Mouse (Mus musculus): ENCODE data around the gene Speer4d. TPM values are rescaled to one million over a fixed set of nuclear protein-coding genes. Genes with fewer than 3 reads are reported as not detected.
A peak's percentile ranks its signal among the peaks of the same experiment; 100 is the strongest.
"Not testable (repeated sequence)": the region's sequence is repeated elsewhere in the genome, so short reads cannot be mapped to it uniquely, and the experiment has no call there.

The Speer4d gene
- total RNA-seq (2021): not detected

DNA sequence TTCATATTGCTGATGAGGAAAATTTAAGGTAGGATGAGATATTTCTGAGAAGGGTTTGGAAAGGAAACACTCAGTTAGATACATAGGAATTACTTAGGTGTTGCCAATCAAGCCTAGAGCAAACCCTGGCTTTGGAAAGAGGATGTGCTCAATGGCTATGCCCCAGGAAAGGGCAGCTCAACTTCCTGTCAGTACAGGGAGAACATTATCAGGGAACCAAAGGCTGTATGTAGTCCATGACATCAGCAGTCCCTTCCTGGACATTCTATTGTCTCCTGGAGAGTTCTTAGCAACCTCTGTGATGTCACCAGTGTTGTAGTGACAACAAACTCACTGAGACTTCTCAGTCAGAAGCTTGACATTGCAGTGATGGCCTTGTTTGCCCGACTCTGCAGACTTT, at the start of gene Speer4d:
Gene Speer4d, plus strand, starts transcription at position 301 of the 400 bp plus-strand sequence.
- not testable (repeated sequence) for DNase-seq

DNA sequence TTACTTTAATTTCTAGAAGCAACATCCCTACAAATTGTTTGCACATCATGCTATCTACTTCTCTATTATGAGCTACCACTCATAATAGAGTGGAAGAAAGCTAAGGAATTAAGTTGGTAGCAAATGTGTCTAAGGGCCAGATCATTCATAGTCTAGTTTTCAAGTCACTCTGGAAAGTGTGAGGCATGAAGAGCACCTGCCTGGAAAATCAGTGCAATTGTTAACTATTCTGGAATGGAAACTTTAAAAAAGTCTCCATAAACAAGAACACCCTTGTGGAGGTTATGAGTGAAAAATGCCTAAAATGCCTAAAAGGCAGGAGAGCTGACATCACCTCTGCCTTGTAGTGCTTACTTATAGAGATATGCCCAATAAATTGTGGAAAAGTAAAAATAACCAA, 45.1 kb upstream of the Speer4d start:
- not testable (repeated sequence) for DNase-seq

DNA sequence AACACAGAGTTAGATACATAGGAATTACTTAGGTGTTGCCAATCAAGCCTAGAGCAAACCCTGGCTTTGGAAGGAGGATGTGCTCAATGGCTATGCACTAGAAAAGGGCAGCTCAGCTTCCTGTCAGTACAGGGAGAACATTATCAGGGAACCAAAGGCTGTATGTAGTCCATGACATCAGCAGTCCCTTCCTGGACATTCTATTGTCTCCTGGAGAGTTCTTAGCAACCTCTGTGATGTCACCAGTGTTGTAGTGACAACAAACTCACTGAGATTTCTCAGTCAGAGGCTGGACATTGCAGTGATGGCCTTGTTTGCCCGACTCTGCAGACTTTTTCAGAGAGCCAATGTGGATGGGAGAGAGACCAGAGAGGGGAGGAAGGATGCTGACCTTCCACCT, 41.8 kb upstream of the Speer4d start, which contains the start of gene Gm21083:
Gene Gm21083, plus strand, starts transcription at position 301 of the 400 bp plus-strand sequence.
- not testable (repeated sequence) for DNase-seq

DNA sequence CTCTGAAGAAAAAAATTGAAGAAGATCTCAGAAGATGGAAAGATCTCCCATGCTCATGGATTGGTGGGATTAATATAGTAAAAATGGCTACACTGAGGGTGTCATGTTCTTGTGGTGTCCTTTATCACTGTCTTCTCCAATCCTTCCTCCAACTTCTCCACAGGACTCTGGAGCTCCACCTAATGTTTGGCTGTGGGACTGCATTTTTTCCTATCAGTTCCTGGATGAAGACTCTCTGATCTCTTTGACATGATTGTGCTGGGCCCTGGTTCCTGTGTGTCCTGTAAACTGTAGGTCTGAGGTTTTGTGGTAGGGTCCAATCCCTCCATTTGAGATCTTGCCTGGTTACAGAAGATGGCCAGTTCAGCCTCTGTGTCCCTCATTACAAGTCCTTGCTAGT, 32.5 kb upstream of the Speer4d start:
- DNase-seq: peak; percentile 37

DNA sequence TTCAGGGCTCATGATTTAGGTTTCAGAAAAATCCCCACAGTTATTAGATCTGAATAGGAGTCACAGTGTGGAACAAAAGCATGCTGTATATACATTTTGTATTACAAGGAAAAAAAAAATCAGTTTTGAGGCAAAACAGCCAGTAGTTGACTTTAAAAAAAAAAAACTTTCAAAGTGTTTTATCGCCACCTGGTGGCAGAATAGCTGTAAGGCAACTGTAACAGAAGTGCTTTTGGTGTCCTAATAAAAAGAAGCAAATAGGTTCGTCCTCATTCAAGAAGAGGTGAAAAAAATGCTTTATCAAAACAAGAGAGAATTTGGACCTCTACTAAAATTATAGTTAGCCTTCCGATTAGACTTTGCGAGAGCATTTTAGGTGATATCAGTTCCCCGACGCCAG, 30.6 kb upstream of the Speer4d start:
- peak; percentile 15 for DNase-seq

DNA sequence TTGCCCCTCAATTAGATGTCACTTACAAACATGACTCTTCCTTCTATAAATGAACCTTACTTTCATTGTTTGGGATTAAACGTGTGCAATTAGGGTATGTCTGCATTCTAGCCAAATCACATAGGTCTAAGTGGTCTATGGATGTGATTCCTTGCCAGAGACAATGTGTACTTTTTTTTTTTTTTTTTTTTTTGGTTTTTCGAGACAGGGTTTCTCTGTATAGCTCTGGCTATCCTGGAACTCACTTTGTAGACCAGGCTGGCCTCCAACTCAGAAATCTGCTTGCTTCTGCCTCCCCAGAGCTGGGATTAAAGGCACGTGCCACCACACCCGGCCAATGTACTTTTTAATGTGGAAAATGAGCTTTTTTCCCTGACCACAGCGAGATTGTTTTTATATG, 28.2 kb upstream of the Speer4d start:
- not testable (repeated sequence) for DNase-seq

DNA sequence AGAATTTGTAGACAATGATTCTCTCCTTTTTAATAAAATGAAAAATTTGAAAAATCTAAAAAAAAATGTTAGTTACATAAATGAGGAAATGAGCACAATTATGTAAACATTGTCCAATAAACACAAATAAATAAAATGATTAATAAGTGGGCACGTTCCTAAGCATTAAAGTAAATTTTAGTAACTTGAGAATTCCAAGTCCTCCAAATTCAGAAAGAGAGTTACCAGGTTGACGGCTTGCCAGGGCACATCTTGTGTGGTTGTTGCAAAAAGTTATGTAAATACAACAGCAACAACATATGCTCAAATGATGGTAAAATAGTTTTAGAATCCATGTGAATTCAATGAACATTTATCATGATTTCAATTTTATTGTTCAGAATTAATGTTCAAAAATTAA, 27.3 kb upstream of the Speer4d start:
- DNase-seq: not testable (repeated sequence)

DNA sequence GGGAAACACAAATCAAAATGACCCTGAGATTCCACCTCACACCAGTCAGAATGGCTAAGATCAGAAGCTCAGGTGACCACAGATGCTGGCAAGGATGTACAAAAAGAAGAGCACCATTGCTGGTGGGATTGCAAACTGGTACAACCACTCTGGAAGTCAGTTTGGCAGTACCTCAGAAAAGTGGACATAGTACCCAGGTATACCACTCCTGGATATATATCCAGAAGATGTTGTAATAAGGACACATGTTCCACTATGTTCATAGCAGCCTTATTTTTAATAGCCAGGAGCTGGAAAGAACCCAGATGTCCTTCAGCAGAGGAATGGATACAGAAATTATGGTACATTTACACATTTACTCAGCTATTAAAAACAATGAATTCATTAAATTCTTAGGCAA, 20.0 kb upstream of the Speer4d start:
- not testable (repeated sequence) for DNase-seq

DNA sequence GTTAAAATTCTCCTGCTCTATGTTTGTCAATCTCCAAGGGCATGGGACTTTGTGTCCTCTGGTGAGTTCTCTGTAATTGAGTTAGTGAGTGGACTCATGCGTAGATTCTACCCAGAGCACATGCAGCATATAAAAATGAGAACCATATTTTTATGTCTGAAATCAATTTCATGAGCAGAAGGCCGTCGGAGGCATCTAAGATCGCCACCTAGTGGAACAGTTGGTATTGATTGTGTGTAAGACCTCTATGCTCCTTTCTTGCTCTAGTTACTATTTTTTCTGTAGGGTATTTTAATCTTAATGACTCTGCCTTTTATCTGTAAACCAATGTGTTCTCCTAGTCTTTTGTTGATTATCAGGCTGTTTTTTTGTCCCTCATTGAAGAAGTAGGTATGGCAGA, 18.5 kb upstream of the Speer4d start:
- peak; percentile 11 for DNase-seq

DNA sequence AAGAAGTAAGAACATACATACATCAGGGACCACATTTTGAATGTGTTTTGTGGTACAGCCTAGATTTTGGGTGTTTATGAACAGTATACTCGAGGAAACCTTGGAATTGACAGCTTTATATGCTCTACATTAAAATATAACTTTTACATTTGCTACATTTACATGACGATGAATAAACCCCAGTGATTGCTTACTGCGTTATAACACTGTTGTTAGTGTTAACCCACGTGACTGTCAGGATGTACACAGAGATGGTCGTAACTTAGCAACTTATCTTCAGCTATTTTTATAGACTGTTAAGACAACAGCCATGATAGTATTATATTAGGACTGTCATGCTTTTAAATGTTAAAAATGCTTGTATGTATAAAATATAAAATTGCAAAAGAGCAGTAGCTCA, 17.4 kb upstream of the Speer4d start:
- DNase-seq: not testable (repeated sequence)

DNA sequence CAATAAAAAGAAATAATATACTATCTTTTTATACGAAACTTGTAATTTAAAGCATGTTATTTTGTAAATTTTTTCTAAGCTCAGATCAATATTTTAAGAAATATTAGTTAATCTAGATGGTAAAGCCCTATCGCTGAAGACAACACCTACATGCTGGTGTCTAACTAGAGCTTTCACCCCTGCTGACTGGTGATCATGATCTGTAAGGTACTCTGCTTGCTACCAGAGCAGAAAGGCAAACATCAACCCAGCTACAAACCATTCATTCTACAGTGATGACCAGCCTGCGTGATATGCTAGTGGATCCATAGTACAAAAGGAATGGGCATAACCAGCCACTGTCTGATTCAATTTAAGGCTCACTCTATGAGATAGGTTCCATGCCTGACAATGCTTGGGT, 16.9 kb upstream of the Speer4d start:
- DNase-seq: not testable (repeated sequence)

DNA sequence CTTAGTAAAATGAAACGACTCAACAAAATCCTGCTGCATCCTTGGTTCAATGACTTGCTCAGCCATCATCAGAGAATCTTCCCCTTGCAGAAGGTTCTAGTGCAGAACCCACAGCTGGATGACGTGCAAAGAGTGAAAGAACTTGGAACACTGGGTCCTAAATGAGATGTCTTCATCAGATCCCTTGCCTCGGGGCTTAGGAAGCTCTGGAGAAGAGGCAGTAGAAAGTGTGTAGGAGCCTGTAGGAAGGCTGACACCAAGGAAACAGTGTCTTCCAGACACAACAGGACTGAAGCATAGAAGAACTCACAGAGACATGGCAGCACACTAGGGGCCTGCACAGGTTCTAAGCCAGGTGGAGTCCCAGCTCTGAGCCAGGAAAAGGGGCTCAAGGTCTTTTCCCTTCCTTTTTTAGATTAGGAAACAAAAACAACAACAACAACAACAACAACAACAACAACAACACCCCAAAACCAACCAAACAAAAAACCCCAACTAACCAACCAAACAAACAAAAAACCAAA, 16.4 kb upstream of the Speer4d start:
- DNase-seq: not testable (repeated sequence)

DNA sequence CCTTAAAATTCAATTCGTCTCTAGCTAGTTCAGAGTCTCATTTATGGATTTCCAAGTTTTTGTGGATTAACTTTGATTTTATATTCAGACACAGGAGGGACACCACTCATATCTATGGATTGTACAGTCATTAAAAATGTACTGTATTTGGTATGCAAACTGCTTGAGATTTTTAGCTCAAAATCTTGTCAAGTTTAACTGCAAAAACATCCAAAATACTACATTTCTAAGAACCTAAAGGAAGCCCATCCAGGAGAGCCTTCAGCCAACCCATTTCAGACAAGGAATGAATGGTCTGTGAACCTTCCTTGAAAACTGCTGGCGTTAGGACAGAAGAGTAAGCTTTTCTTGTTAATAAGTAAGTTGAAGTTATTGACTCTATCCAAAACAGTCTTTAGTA, 15.9 kb upstream of the Speer4d start:
- not testable (repeated sequence) for DNase-seq

DNA sequence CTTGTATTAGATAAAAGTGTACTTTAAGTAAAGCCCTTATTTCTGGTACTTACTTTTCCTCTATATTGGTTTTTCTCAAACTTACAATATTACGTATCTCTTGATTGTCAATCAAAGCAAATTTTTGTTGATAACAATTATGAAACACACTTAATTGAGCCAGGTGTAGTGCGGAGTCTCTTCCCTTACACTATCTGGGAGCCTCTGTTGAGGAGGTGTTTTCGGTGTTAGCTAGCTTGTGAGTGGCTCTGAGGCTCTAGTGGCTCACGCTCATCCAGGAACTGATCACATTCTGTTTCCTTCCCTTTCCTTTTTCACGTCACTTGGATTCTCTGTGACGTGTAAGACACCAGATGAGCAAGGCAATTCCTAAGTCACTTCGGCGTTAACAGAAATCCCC, 15.3 kb upstream of the Speer4d start:
- not testable (repeated sequence) for DNase-seq

DNA sequence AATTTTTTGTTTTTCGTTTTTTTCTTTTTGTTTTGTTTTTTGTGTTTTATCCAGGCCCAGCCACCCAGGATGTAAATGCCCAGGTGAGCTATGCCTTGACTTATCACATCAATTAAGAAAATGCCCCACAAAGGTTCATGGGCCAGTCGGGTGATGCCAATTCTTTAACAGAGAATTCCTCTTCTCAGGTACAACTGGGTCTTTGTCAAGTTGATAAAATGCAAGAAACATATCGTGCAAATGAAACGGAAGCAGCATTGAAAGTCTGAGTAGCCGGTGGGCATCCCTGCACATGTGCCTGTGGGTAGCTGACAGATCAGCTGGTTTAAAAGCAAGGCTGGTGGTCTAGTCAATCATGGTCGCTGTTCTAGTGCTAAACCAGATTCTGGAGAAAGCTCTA, 12.2 kb upstream of the Speer4d start:
- DNase-seq: not testable (repeated sequence)

DNA sequence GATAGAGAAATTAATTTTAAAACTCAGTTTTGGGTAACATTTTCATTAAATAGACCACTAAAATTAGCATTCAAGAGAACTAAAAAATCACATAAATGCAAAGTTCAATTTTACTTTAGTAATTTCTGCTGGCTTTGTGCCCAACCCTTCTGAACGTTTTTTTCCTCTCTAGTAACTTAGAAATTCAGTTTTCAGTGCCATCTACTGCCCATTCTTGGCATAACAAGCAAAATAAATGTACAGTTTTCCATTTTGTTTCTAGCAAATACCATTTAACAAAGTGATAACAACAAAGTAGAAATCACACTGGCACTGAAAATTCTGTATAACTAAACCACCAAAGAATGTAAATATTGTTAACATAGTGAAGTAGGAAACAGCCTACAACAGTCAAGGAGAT, 8.2 kb upstream of the Speer4d start:
- DNase-seq: not testable (repeated sequence)

DNA sequence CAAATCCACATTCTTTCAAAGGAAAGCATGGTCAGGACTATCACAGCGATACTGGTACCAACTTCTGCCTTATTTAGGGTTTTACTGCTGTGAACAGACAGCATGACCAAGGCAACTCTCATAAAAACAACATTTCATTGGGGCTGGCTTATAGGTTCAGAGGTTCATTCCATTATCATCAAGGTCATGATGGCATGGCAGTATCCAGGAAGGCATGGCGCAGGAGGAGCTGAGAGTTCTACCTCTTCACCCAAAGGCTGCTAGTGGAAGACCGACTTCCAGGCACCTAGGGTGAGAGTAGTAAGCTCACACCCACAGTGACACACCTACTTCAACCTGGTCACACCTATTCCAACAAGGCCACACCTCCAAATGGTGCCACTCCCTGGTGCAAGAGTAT, 2.7 kb upstream of the Speer4d start:
- not testable (repeated sequence) for DNase-seq

DNA sequence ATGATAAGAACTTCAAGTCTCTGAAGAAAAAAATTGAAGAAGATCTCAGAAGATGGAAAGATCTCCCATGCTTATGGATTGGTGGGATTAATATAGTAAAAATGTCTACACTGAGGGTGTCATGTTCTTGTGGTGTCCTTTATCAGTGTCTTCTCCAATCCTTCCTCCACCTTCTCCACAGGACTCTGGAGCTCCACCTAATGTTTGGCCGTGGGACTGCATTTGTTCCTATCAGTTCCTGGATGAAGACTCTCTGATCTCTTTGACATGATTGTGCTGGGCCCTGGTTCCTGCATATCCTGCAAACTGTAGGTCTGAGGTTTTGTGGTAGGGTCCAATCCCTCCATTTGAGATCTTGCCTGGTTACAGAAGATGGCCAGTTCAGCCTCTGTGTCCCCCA, 9.3 kb downstream of the Speer4d start:
- not testable (repeated sequence) for DNase-seq

DNA sequence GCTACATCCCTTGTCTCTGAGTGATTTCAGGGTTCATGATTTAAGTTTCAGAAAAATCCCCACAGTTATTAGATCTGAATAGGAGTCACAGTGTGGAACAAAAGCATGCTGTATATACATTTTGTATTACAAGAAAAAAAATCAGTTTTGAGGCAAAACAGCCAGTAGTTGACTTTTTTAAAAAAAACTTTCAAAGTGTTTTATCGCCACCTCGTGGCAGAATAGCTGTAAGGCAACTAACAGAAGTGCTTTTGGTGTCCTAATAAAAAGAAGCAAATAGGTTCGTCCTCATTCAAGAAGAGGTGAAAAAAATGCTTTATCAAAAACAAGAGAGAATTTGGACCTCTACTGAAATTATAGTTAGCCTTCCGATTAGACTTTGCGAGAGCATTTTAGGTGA, 11.2 kb downstream of the Speer4d start:
- not testable (repeated sequence) for DNase-seq

DNA sequence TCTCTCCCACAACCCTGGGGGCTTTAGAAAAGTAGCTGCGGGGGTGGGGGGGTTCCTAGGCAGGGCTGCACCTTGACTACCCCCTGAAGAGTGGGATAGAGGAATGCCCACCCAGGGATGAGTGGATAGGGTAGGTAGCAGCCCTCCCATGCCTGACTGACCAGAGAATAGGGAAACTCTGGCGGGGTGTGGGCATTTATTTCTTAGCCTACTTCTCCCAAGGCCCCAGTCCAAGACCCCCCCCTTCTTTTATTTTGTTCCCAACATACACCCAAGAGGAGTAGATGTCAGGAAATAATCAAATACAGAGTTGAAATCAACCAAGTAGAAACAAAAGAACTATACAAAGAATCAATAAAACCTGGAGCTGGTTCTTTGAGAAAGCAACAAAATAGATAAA, 18.8 kb downstream of the Speer4d start:
- DNase-seq: not testable (repeated sequence)

DNA sequence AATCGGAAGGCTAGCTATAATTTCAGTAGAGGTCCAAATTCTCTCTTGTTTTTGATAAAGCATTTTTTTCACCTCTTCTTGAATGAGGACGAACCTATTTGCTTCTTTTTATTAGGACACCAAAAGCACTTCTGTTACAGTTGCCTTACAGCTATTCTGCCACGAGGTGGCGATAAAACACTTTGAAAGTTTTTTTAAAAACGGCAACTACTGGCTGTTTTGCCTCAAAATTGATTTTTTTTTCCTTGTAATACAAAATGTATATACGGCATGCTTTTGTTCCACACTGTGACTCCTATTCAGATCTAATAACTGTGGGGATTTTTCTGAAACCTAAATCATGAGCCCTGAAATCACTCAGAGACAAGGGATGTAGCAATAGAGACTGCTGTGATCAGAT, 26.8 kb downstream of the Speer4d start:
- DNase-seq: not testable (repeated sequence)

DNA sequence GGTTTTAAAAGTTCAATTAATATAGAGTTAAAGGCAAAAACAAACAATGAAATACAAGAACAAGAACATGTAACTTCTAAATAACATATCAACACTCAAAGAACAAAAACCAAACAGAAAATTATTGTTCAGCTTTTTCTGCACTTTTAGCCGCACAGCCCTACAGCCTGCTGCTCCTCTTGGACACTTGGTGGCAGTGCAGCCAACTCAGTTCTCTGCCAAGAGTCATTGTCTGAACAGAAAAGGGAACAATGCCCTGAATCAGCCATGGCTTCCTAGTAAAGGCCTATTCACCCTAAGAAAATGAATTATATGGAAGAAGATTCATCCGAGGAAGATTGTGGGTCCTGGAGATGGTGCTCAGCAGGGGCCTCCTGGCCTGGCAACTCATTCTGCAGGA, 33.5 kb downstream of the Speer4d start:
- DNase-seq: not testable (repeated sequence)

DNA sequence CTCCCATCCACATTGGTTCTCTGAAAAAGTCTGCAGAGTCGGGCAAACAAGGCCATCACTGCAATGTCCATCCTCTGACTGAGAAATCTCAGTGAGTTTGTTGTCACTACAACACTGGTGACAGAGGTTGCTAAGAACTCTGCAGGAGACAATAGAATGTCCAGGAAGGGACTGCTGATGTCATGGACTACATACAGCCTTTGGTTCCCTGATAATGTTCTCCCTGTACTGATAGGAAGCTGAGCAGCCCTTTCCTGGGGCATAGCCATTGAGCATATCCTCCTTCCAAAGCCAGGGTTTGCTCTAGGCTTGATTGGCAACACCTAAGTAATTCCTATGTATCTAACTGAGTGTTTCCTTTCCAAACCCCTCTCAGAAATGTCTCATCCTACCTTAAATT, 38.1 kb downstream of the Speer4d start, which contains the start of gene 4930572O03Rik:
Gene 4930572O03Rik, minus strand, starts transcription at position 101 of the 400 bp plus-strand sequence.
- DNase-seq: not testable (repeated sequence)

DNA sequence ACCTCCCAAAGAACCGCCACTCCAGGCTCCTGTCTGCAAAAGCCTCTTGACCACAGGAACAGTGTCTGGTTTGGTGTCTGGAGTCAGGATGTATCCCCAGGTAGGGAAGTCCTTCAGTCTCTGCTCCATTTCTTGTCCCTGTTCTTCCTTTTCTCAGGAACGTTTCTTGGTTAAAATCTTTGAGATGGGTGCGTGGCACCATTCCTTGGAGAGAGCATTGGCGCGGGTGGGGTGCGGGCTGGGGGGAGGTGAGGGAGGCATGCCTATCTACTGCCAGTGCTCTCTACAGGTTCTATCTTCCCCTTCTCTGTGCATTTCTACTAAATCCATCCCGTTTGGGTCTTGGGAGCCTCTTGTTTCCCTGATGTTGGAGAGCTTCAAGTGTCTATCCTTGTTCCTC, 45.0 kb downstream of the Speer4d start:
- DNase-seq: not testable (repeated sequence)

DNA sequence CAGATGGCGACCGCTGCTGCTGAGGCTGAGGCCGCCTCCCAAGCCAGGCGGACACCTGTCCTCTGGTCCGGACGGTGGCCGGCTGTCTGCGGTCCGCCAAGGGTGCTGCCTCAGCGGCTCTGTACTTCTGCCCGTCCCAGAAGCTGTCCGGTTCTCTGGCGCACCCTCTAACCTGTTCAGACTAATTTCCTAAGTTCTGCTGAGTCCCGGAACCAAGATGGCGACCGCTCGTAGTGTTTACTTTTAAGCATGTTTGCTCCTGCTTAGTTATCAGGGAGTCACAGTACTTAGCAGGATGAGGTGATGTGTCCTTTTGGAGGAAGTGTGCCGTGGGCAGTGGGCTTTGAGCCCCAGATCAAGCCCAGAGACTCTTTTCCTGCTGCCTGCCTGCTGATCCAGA, 51.9 kb downstream of the Speer4d start:
- not testable (repeated sequence) for DNase-seq
